Mouse (Mus musculus): ENCODE measurements at regions not wholly inside any gene's neighbourhood (a gene's known extent, or its start where the extent isn't known, plus 50 kb on each side); places are given as distances from the start of the nearest gene placed in this dataset.
A peak's percentile ranks its signal among the peaks of the same experiment; 100 is the strongest.

DNA sequence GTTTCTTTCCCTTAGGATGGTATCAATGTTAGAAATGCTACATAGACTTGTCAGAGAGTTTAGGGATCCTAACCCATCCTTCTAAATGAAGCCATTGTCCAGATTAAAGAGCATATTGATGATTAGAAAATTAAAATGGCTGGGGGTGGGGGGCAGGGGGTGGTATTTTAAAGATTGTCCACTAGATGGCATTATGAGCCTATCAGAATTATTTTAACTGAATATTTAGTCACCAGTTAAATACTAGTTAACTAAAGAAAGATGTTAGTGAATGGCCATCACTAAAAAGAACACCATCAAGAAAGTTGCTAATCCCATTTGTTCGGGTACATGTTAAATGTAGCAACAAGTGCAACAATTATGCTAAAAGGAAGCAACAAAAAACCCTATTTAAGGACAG is 1909.6 kb upstream of the 5930422O12Rik start:
- Histone ChIP-seq H3K4me2 (no peak overlapping the region), H3K4me3 (no peak overlapping the region), H3K27me3 (replicated peaks) (no peaks in the 10 kb centered on the region), H3K4me1 (0 out of 2 replicates have a peak, but pooled peaks cover 3% of the 10 kb centered on the region), H3K27ac (replicated peaks) (no peak overlapping the region), H3K9ac (no peak overlapping the region), H3K36me3 (no peaks in the 10 kb centered on the region), H3K9me3 (no peaks in the 10 kb centered on the region)
- WGBS: 56% methylated on average over 1 of the region's 1 CpGs
- ATAC-seq (ENCODE audit: extremely low read depth, insufficient number of reproducible peaks, low FRiP score, low TSS enrichment): no peak

DNA sequence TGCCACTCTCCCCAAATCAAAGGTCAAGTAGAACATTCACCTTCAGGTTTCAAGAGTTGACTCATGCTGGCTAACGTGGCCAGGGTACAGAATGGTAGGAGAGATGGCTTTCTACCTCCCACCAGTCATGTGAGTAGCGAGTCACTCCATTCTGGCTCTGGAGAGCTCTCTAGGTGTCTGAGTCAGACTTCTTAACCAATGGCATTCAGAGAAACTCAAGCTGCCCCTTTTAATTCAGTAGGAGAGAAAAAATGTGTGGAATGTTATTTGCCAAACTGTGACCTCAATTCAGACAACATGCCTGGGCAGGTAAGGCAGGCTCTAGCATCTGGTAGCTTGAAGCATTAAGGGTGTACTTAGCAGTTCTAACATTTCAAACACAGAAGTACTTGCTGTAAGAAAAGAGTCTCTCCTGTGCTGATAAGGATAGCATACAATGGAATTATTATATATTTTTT is 1907.5 kb upstream of the 5930422O12Rik start:
- Histone ChIP-seq H3K9ac (no peak overlapping the region), H3K4me3 (no peak overlapping the region), H3K27me3 (replicated peaks) (no peaks in the 10 kb centered on the region), H3K9me3 (no peaks in the 10 kb centered on the region), H3K4me2 (no peak overlapping the region), H3K36me3 (no peaks in the 10 kb centered on the region), H3K4me1 (peaks cover 10% of the 10 kb centered on the region), H3K27ac (replicated peaks) (no peak overlapping the region)
- 28% methylated on average over 2 of the region's 2 CpGs for WGBS
- no peak for ATAC-seq (ENCODE audit: extremely low read depth, insufficient number of reproducible peaks, low FRiP score, low TSS enrichment)

DNA sequence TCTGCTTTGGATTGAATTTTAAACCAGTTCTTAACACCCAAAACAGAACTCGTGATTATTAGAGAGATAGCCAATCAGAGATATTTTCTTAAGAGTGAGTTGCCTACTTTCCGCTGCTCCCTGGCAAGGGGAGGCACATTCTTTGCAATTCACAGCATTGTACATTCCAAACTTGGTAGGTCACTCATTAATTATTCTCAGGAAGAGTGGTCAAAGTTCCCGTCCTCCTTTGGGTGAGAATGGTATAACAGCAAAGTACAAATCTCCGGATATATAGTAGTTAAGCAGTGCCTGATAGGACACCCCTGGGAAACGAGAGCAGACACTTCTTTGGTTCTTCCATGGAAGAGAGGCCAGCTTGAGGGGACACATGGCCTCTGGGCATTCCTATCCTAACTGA is 1903.4 kb upstream of the 5930422O12Rik start:
- ATAC-seq (ENCODE audit: extremely low read depth, insufficient number of reproducible peaks, low FRiP score, low TSS enrichment): no peak
- Histone ChIP-seq H3K9ac (no peak overlapping the region), H3K27me3 (replicated peaks) (no peaks in the 10 kb centered on the region), H3K4me2 (no peak overlapping the region), H3K36me3 (no peaks in the 10 kb centered on the region), H3K4me1 (peaks cover 10% of the 10 kb centered on the region), H3K4me3 (no peak overlapping the region), H3K27ac (replicated peaks) (no peak overlapping the region), H3K9me3 (peaks cover 6% of the 10 kb centered on the region; the same call in 1 of the 2 replicates)
- 32% methylated on average over 5 of the region's 5 CpGs for WGBS

DNA sequence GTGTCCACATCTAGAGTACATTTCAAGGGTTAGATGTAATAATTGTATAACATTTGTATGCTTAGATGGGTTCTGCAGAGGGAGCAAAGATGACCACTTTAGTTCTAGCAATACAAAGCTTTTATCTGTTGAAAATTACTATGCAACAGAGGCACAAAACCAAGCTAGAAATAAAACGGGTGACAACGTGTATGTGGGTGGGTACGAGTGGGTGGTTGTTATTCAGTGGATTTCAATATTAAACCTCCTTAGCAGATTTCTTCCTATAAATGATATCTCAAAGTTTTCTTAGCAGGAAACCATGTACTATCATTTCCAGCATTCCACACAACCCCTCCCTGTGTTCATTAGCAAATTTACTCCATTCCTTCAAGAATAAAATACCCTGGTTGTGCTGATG is 1889.3 kb upstream of the 5930422O12Rik start:
- Histone ChIP-seq H3K9ac (no peak overlapping the region), H3K36me3 (no peaks in the 10 kb centered on the region), H3K27me3 (replicated peaks) (no peaks in the 10 kb centered on the region), H3K4me3 (no peak overlapping the region), H3K9me3 (no peaks in the 10 kb centered on the region), H3K4me1 (peaks cover 10% of the 10 kb centered on the region), H3K27ac (replicated peaks) (no peak overlapping the region), H3K4me2 (no peak overlapping the region)
- 87% methylated on average over 3 of the region's 3 CpGs for WGBS
- no peak for ATAC-seq (ENCODE audit: extremely low read depth, insufficient number of reproducible peaks, low FRiP score, low TSS enrichment)

DNA sequence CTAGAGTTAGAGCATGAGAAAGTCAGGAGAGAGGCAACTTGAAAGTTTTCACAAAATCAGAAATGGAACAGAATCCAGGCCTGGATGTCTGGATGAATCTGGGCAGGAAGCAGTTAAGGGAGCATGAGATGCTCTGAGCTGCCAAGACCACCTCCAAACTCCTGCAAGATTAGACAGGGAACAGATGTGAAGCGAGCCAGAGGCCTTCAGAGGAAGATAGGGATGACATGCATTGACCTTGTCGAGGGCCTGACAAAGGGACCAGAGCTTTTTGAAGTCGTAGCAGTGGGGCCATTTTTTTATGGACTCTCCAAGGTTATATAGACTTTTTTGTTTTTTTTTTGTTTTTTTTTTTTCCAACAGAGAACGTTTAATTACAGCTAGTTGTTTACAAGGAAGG is 1886.9 kb upstream of the 5930422O12Rik start:
- Histone ChIP-seq H3K9me3 (no peaks in the 10 kb centered on the region), H3K36me3 (no peaks in the 10 kb centered on the region), H3K4me2 (no peak overlapping the region), H3K9ac (no peak overlapping the region), H3K4me1 (peaks cover 10% of the 10 kb centered on the region), H3K27ac (replicated peaks) (no peak overlapping the region), H3K4me3 (no peak overlapping the region), H3K27me3 (replicated peaks) (no peaks in the 10 kb centered on the region)
- ATAC-seq (ENCODE audit: extremely low read depth, insufficient number of reproducible peaks, low FRiP score, low TSS enrichment): no peak
- 8% methylated on average over 4 of the region's 4 CpGs for WGBS

DNA sequence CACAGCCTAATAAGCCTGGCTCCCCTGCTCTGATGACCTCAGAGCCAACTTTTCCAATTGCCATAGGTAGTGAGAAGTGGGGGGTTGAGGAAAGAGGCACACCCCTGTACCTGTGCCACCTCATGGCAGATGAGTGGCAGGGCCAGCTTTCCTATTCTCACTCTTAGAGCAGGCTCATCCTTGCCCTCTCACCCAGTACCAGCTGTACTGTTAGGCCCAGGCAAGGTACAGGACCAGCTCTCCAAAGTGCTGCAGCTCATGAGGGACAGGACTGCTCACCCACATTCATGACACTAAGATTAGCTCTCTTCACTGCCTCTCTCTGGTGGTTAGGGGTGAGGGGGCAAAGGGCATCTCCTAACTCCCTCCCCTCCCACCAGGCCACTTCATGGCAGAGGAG is 1854.4 kb upstream of the 5930422O12Rik start:
- H3K4me3 ChIP-seq: no peak overlapping the region
- ATAC-seq (ENCODE audit: extremely low read depth, insufficient number of reproducible peaks, low FRiP score, low TSS enrichment): no peak
- H3K4me1 ChIP-seq: no peaks in the 10 kb centered on the region
- no peaks in the 10 kb centered on the region for H3K9me3 ChIP-seq
- H3K27ac ChIP-seq (replicated peaks): no peak overlapping the region
- H3K27me3 ChIP-seq (replicated peaks): no peaks in the 10 kb centered on the region
- H3K9ac ChIP-seq: no peak overlapping the region
- H3K36me3 ChIP-seq: no peaks in the 10 kb centered on the region
- H3K4me2 ChIP-seq: no peak overlapping the region

DNA sequence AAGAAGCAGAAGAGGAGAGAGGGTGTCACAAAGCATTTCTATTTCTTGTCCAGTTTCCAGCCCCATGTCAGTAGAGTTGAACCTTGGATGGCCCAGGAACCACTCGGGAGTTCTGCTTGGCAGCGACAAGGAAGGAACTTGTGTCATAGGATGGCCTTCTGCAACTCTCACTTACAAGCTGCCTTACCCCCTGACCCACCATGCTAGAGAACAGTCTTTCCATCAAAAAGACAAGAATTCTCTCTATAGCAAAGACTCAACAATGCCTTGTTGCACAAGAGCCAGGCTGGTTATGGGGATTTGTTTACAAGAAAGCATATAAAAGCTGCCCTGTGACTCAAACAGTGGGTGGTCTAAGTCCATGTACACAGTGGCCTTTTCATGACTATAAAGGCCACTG is 1852.4 kb upstream of the 5930422O12Rik start:
- no peak overlapping the region for H3K4me2 ChIP-seq
- no peak for ATAC-seq (ENCODE audit: extremely low read depth, insufficient number of reproducible peaks, low FRiP score, low TSS enrichment)
- H3K4me3 ChIP-seq: no peak overlapping the region
- H3K4me1 ChIP-seq: no peaks in the 10 kb centered on the region
- no peaks in the 10 kb centered on the region for H3K9me3 ChIP-seq
- H3K27ac ChIP-seq (replicated peaks): no peak overlapping the region
- H3K36me3 ChIP-seq: no peaks in the 10 kb centered on the region
- 64% methylated on average over 2 of the region's 2 CpGs for WGBS
- no peaks in the 10 kb centered on the region for H3K27me3 ChIP-seq (replicated peaks)
- no peak overlapping the region for H3K9ac ChIP-seq

DNA sequence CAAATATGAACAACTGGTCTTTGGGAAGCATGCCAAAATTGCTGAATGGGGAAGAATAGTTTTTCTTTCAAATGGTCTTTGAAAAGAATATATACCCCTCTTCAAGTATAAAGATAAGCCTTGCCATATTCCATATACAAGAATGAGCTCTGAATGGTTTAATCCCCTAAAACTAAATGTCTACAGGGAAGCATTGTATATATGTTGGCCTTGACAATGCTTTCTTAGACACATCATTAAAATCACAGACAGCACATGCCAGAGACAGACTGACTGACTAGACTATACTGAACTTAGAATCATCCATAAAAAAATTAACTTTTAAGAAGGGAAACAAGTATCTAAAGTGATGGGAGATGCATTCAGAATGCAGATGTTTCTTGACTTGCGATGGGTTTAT is 1843.8 kb upstream of the 5930422O12Rik start:
- Histone ChIP-seq H3K4me1 (no peaks in the 10 kb centered on the region), H3K27me3 (replicated peaks) (no peaks in the 10 kb centered on the region), H3K27ac (replicated peaks) (no peak overlapping the region), H3K4me3 (no peak overlapping the region), H3K36me3 (no peaks in the 10 kb centered on the region), H3K4me2 (no peak overlapping the region), H3K9me3 (0 out of 2 replicates have a peak, but pooled peaks cover 7% of the 10 kb centered on the region), H3K9ac (no peak overlapping the region)
- 85% methylated on average over 1 of the region's 1 CpGs for WGBS
- no peak for ATAC-seq (ENCODE audit: extremely low read depth, insufficient number of reproducible peaks, low FRiP score, low TSS enrichment)

DNA sequence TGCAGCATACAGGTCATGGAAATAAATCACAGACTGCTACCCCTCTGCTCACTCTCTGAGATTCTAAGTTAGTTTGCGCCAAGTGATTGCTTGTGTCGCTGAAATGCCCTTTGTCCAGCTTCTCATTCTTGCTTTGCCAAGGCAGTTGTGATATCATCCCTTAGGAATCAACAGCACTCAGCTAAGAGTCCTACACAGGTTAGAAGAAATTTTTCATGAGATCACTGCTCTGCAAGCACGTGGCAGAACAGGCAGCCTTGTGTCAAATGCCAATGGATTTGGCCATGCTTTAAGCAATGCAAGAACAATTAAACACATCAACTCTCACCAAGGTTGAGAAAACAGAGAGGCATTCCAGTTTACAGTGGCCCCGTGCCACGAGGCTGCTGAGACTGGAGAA is 1829.0 kb upstream of the 5930422O12Rik start:
- no peak for ATAC-seq (ENCODE audit: extremely low read depth, insufficient number of reproducible peaks, low FRiP score, low TSS enrichment)
- no peak overlapping the region for H3K4me3 ChIP-seq
- H3K27ac ChIP-seq (replicated peaks): no peak overlapping the region
- H3K4me2 ChIP-seq: no peak overlapping the region
- H3K36me3 ChIP-seq: no peaks in the 10 kb centered on the region
- no peaks in the 10 kb centered on the region for H3K27me3 ChIP-seq (replicated peaks)
- H3K4me1 ChIP-seq: peaks cover 24% of the 10 kb centered on the region
- no peaks in the 10 kb centered on the region for H3K9me3 ChIP-seq
- no peak overlapping the region for H3K9ac ChIP-seq
- 48% methylated on average over 5 of the region's 5 CpGs for WGBS

DNA sequence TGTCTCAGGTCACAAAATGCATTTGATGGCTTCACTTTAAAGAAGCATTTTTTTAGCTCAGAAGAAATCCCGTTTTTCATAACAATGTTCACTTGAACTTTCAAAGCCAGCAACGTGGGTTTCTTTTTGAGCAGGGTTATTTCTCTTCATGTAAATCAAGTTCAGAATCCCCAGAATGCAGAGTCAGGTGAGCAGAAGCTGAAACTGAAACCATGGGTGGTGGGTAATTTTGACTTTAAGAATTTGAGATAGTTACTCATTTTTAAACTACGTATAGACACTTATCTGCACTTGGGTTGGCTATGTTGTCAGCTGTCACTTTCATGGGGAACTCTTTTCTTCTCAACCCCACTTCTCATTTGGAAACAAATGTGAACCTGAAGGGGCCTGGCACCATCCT is 1827.5 kb upstream of the 5930422O12Rik start:
- H3K9me3 ChIP-seq: no peaks in the 10 kb centered on the region
- no peaks in the 10 kb centered on the region for H3K36me3 ChIP-seq
- H3K27ac ChIP-seq (replicated peaks): no peak overlapping the region
- WGBS: 48% methylated on average over 3 of the region's 3 CpGs
- peak overlapping the region; percentile 20; the same call in 1 of the 2 replicates for H3K4me2 ChIP-seq
- no peak for ATAC-seq (ENCODE audit: extremely low read depth, insufficient number of reproducible peaks, low FRiP score, low TSS enrichment)
- no peaks in the 10 kb centered on the region for H3K27me3 ChIP-seq (replicated peaks)
- H3K4me1 ChIP-seq: peaks cover 24% of the 10 kb centered on the region
- no peak overlapping the region for H3K9ac ChIP-seq
- no peak overlapping the region for H3K4me3 ChIP-seq

DNA sequence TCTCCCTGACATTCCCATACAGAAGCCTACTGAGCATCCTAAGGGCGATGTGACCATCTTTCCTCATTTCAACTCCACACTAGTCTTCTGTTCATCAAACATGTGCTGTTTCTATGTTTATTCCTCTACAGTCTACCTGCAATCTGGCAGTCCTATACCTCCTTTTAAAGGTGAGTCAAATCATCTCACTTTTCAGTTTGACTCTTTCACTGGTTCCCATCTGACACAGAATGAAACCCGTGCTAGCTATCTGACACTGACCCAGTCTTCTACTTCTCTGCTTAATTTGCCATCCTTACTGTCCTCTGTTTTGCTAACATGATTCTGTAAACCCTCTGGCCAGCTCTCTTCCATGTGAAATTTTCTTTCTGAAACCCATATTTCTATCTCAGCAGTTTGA is 1812.0 kb upstream of the 5930422O12Rik start:
- H3K9ac ChIP-seq: no peak overlapping the region
- WGBS: 72% methylated on average over 2 of the region's 2 CpGs
- H3K27me3 ChIP-seq (replicated peaks): no peaks in the 10 kb centered on the region
- H3K9me3 ChIP-seq: no peaks in the 10 kb centered on the region
- no peak overlapping the region for H3K27ac ChIP-seq (replicated peaks)
- no peaks in the 10 kb centered on the region for H3K4me1 ChIP-seq
- ATAC-seq (ENCODE audit: extremely low read depth, insufficient number of reproducible peaks, low FRiP score, low TSS enrichment): no peak
- H3K36me3 ChIP-seq: no peaks in the 10 kb centered on the region
- H3K4me2 ChIP-seq: no peak overlapping the region
- H3K4me3 ChIP-seq: no peak overlapping the region

DNA sequence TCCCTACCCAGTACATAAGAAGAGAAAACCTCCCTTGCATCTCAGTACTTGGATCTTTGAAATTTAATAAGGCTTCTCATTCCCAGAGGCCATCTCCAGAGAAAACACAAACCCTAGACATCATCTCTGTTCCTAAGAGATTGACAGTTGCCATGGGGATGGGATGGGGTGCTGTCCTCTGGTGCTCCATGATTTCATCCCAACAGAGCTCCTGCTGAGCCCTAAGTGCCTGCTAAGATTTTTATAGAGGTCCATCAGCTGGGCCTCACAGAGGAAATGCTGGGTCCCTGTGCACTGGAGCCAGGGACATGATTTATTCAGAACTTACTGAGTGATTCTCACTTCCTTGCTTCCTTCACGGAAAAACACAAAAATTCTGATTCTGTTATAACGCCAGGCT is 1800.8 kb upstream of the 5930422O12Rik start:
- no peaks in the 10 kb centered on the region for H3K36me3 ChIP-seq
- H3K9me3 ChIP-seq: no peaks in the 10 kb centered on the region
- no peak overlapping the region for H3K9ac ChIP-seq
- H3K4me2 ChIP-seq: no peak overlapping the region
- no peak for ATAC-seq (ENCODE audit: extremely low read depth, insufficient number of reproducible peaks, low FRiP score, low TSS enrichment)
- H3K4me3 ChIP-seq: no peak overlapping the region
- no peaks in the 10 kb centered on the region for H3K27me3 ChIP-seq (replicated peaks)
- WGBS: 68% methylated on average over 2 of the region's 2 CpGs
- no peak overlapping the region for H3K27ac ChIP-seq (replicated peaks)
- no peaks in the 10 kb centered on the region for H3K4me1 ChIP-seq
